In the genomic region with DNA sequence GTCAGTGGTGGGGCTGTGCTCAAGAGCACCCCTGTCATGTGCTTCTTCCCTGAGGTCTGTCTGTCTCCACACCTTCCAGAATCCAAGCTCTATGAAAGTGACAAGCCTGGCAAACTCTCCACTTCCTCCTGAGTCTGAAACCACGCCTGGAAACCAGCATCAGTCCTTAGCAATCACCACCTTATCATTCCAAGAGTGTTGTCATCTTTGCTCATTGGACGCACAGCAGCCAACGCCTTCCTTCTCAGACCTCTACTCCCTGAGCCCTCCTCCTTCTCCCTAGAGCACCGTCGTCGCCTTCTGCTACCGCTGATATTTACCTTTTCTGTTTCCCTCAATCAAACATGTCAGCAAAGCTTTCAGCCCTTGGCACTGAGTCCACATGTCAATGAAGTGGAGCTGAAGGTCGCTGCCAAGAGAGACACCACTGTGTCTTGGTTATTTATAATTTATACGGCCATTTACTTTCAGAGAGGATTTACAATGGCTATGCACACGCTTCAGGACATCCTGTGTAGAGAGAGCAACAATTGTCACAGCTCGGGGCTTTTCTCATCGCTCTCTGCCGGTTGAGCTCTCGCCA, we compare ENCODE assay signal across 8 mouse cellular contexts. TPM values are rescaled to one million over a fixed set of nuclear protein-coding genes. Genes with fewer than 3 reads are reported as not detected.
A peak's percentile ranks its signal among the peaks of the same experiment; 100 is the strongest.
DNase-seq lines count a peak whose midpoint lies in the region; ATAC-seq lines count a peak whose summit lies in the region.

No protein-coding gene starts in this region.

- no peaks in the 10 kb centered on the region for H3K27me3 ChIP-seq in heart, embryonic 12.5 days (replicated peaks)
- no peaks in the 10 kb centered on the region for H3K27me3 ChIP-seq in forebrain, embryonic 14.5 days (replicated peaks; ENCODE audit: control insufficient read depth, insufficient read depth, low read length)
- no peaks in the 10 kb centered on the region for H3K27me3 ChIP-seq in neural tube, embryonic 12.5 days (replicated peaks)

- peak overlapping the region; percentile 82 for H3K4me2 ChIP-seq in heart, embryonic 12.5 days
- H3K4me2 ChIP-seq in forebrain, embryonic 14.5 days (ENCODE audit: low read length), result peak overlapping the region; percentile 83
- peak overlapping the region; percentile 86 for H3K4me2 ChIP-seq in neural tube, embryonic 12.5 days (replicated peaks)

- peak overlapping the region; percentile 88 for H3K9ac ChIP-seq in heart, embryonic 12.5 days
- H3K9ac ChIP-seq in forebrain, embryonic 14.5 days (ENCODE audit: low read length), result peak overlapping the region; percentile 82
- no peak overlapping the region for H3K9ac ChIP-seq in neural tube, embryonic 12.5 days

- DNase-seq in heart, adult 8-10 months (ENCODE audit: low spot score), result no peak
- DNase-seq in forebrain, embryonic 14.5 days (ENCODE audit: low spot score), result peak; percentile 16
- DNase-seq in liver, result peak; percentile 64
- no peak for DNase-seq in ovary, postnatal 36 days (ENCODE audit: low spot score)
- no peak for DNase-seq in gastrocnemius, postnatal 4 days (ENCODE audit: low spot score in 2 of 2)

- H3K4me3 ChIP-seq in heart, embryonic 12.5 days, result peak overlapping the region; percentile 82
- peak overlapping the region; percentile 81 for H3K4me3 ChIP-seq in forebrain, embryonic 14.5 days (ENCODE audit: low read depth, low read length)
- H3K4me3 ChIP-seq in neural tube, embryonic 12.5 days, result peak overlapping the region; percentile 84; the same call in 1 of the 2 replicates

- H3K9me3 ChIP-seq in heart, embryonic 12.5 days (replicated peaks), result no peaks in the 10 kb centered on the region
- no peaks in the 10 kb centered on the region for H3K9me3 ChIP-seq in forebrain, embryonic 14.5 days (replicated peaks; ENCODE audit: control insufficient read depth, low read length)
- H3K9me3 ChIP-seq in neural tube, embryonic 12.5 days, result no peaks in the 10 kb centered on the region

- H3K27ac ChIP-seq in heart, embryonic 12.5 days (ENCODE audit: poor library complexity, severe bottlenecking), result peak overlapping the region; percentile 15; the same call in 1 of the 2 replicates
- H3K27ac ChIP-seq in forebrain, embryonic 14.5 days (ENCODE audit: low read depth, low read length), result no peak overlapping the region
- H3K27ac ChIP-seq in neural tube, embryonic 12.5 days, result no peak overlapping the region

- 22% methylated on average over 14 of the region's 14 CpGs for WGBS in heart, embryonic 12.5 days
- 34% methylated on average over 14 of the region's 14 CpGs for WGBS in forebrain, embryonic 14.5 days
- 57% methylated on average over 14 of the region's 14 CpGs for WGBS in neural tube, embryonic 12.5 days

- no peak for ATAC-seq in heart, embryonic 12.5 days (ENCODE audit: insufficient number of reproducible peaks, low FRiP score)
- no peak for ATAC-seq in forebrain, embryonic 14.5 days
- no peak for ATAC-seq in neural tube, embryonic 12.5 days (ENCODE audit: low FRiP score, low read depth)
- no peak for ATAC-seq in inflammation-experienced regulatory T-cells, adult 6 months

- 0 out of 2 replicates have a peak, but pooled peaks cover 2% of the 10 kb centered on the region for H3K36me3 ChIP-seq in heart, embryonic 12.5 days
- no peaks in the 10 kb centered on the region for H3K36me3 ChIP-seq in forebrain, embryonic 14.5 days (ENCODE audit: control insufficient read depth, insufficient read depth, low read length)
- H3K36me3 ChIP-seq in neural tube, embryonic 12.5 days, result no peaks in the 10 kb centered on the region

- H3K4me1 ChIP-seq in heart, embryonic 12.5 days (replicated peaks), result peaks cover 26% of the 10 kb centered on the region
- peaks cover 14% of the 10 kb centered on the region for H3K4me1 ChIP-seq in forebrain, embryonic 14.5 days (ENCODE audit: control insufficient read depth, insufficient read depth, low read length)
- peaks cover 14% of the 10 kb centered on the region for H3K4me1 ChIP-seq in neural tube, embryonic 12.5 days

RNA-seq across cellular contexts. Expression of a gene that starts 6.2 kb away (rescaled TPM):
- polyA plus RNA-seq in heart, embryonic 12.5 days (2016; fragmentation: Nextera tagmentation; extraction: Ambion mirVana), result 148 and 153 TPM in 2 replicates
- 100 to 1,000 TPM in 1 of 4 experiments, 10 to 100 TPM in 3; 51.0 to 123 (median 71.2) TPM for total RNA-seq in heart, adult 8-10 months (2022)
- 46.3 and 49.0 TPM in 2 replicates for polyA plus RNA-seq in forebrain, embryonic 14.5 days (2014; fragmentation: Nextera tagmentation; extraction: Ambion mirVana)
- 47.1 and 48.6 TPM in 2 replicates for polyA plus RNA-seq in neural tube, embryonic 12.5 days (2016; fragmentation: Nextera tagmentation; extraction: Ambion mirVana)
- 10 to 100 TPM; 31.1 to 37.8 TPM for total RNA-seq in gastrocnemius, postnatal 4 days (2021)
- 1 to 10 TPM; 1.8 to 3.3 (median 1.9) TPM for polyA plus RNA-seq in inflammation-experienced regulatory T-cells, adult 6 months (2017; shearing (Covaris generic))

RNA-seq across cellular contexts. Expression of a gene that starts 21.1 kb away (rescaled TPM):
- 1.7 and 1.8 TPM in 2 replicates for polyA plus RNA-seq in heart, embryonic 12.5 days (2016; fragmentation: Nextera tagmentation; extraction: Ambion mirVana)
- under 1 TPM; 0.34 to 0.63 (median 0.41) TPM for total RNA-seq in heart, adult 8-10 months (2022)
- 3.0 and 4.6 TPM in 2 replicates for polyA plus RNA-seq in forebrain, embryonic 14.5 days (2014; fragmentation: Nextera tagmentation; extraction: Ambion mirVana)
- 0.59 and 0.66 TPM in 2 replicates for polyA plus RNA-seq in neural tube, embryonic 12.5 days (2016; fragmentation: Nextera tagmentation; extraction: Ambion mirVana)
- total RNA-seq in gastrocnemius, postnatal 4 days (2021), result under 1 TPM; 0.20 to 0.23 TPM
- polyA plus RNA-seq in inflammation-experienced regulatory T-cells, adult 6 months (2017; shearing (Covaris generic)), result not detected

Comparison
In these comparisons a context has a peak if more than half of its experiments do, and no peak if none do; other contexts are left out.
1. DNase-seq: peak in forebrain, embryonic 14.5 days (single experiment) and liver (single experiment); none in heart, adult 8-10 months (single experiment), ovary, postnatal 36 days (single experiment) and gastrocnemius, postnatal 4 days (0 of 2).
2. RNA of a gene that starts 6.2 kb away (polyA plus RNA-seq): 148 to 153 TPM in heart, embryonic 12.5 days, 47.1 to 48.6 TPM in neural tube, embryonic 12.5 days and 46.3 to 49.0 TPM in forebrain, embryonic 14.5 days; 1.8 to 3.3 TPM in inflammation-experienced regulatory T-cells, adult 6 months; every median in the first group is over 10 times any median in the second.
3. Peak in every context shown above with its lines, with median percentiles within 50 percentile points of each other: H3K4me2 ChIP-seq and H3K4me3 ChIP-seq.